Mouse (Mus musculus): Measurements from ENCODE around the gene Sema5a. TPM values are rescaled to one million over a fixed set of nuclear protein-coding genes. Genes with fewer than 3 reads are reported as not detected.

The Sema5a gene
- polyA plus RNA-seq, 1 experiment, result 6.4 TPM

DNA sequence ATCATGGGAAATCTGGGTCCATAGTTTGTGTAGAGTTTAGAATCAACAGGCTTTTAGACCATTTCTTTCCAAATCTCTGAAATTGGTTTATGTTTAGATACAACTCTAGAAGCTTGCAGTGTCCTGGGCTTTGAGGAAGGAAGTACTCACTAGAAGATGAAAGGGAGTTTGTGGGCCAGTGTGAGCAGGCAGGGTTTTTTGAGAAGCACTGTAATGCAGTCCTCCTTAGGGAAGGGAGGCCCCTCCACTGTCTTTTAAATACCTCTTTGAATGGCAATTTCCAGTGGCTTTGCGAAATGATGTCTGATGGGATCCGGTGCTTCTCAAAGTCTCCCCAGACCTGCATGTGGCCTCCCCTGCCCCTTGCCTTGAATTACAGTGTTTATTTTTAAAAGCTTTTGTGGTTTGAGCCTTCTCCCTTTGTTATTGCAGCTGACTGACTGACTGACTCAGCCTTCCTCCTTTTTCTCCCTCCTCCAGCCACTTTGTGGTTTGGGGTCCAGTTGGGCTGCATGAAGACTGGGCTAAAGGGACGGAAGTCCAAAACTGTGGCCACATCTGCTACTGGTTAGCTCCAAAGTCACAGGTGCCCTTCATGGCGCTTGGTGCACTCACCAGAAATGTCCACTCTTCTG lies 83.9 kb downstream of the Sema5a start:
- Histone ChIP-seq H3K79me3 (ENCODE audit: low read depth) (peaks cover 2% of the 10 kb centered on the region), H3K36me3 (ENCODE audit: control insufficient read depth, insufficient read depth) (no peaks in the 10 kb centered on the region), H3K4me3 (ENCODE audit: insufficient read depth, poor library complexity, severe bottlenecking) (no peak overlapping the region), H3K27me3 (ENCODE audit: control insufficient read depth, insufficient read depth, insufficient read length) (no peaks in the 10 kb centered on the region), H3ac (ENCODE audit: control insufficient read depth, insufficient read length, low read depth) (no peak overlapping the region), H3K79me2 (ENCODE audit: control insufficient read depth, insufficient read depth) (peaks cover 42% of the 10 kb centered on the region)
- no peak for TF ChIP-seq CTCF (IDR thresholded peaks at IDR 0.05; ENCODE audit: control insufficient read depth, insufficient read depth, insufficient read length)
- TF ChIP-seq MAX (IDR thresholded peaks at IDR 0.05), result peak; percentile 74
- TF ChIP-seq FOSL1 (IDR thresholded peaks at IDR 0.05; ENCODE audit: insufficient read depth, low read length, poor library complexity, severe bottlenecking), result peak; percentile 96
- peak; percentile 75 for TF ChIP-seq CEBPB (IDR thresholded peaks at IDR 0.05; ENCODE audit: low read depth)
- no peak for TF ChIP-seq USF1 (IDR thresholded peaks at IDR 0.05; ENCODE audit: low read depth)
- TF ChIP-seq MYOD1 (IDR thresholded peaks at IDR 0.05; ENCODE audit: control insufficient read depth, insufficient read length, low read depth), result peak; percentile 100
- TF ChIP-seq MYOG (IDR thresholded peaks at IDR 0.05; ENCODE audit: control insufficient read depth, extremely low read depth, insufficient read length), result no peak

DNA sequence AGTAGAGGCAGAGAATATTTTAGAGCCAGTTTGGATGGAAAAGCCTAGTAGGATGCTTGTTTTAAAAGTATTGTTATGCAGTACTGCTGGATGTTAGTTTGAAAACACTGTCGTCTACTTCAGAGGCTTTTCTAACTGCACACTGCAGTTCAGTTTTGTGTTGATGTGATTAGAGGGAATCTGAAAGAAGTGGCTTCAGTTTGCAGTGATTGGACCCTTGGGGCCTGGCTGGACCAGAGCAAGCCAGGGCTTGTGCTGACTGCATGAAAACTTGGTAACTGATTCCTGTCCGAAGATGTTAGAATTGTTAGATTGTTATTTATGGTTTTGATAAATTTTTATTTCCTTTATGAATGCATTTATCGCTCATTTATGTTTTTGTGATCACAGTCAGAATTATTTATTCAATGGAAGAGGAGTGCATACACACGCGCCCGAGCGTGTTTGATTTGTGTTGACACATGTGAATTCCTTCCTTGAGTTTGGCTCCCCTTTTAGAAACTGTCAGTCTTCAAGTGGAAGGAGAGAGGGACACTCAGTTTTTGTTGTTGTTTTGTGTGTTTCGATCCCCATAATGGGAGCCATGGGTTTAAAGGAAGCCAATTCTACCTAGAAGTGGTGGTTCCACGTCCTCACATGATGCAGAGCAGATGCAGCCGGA lies 85.2 kb downstream of the Sema5a start:
- Histone ChIP-seq H3K36me3 (ENCODE audit: control insufficient read depth, insufficient read depth) (no peaks in the 10 kb centered on the region), H3K4me3 (ENCODE audit: insufficient read depth, poor library complexity, severe bottlenecking) (no peak overlapping the region), H3K79me3 (ENCODE audit: low read depth) (peaks cover 2% of the 10 kb centered on the region), H3K79me2 (ENCODE audit: control insufficient read depth, insufficient read depth) (peaks cover 42% of the 10 kb centered on the region), H3ac (ENCODE audit: control insufficient read depth, insufficient read length, low read depth) (no peak overlapping the region), H3K27me3 (ENCODE audit: control insufficient read depth, insufficient read depth, insufficient read length) (no peaks in the 10 kb centered on the region)
- TF ChIP-seq CTCF (IDR thresholded peaks at IDR 0.05; ENCODE audit: control insufficient read depth, insufficient read depth, insufficient read length), result no peak
- no peak for TF ChIP-seq CEBPB (IDR thresholded peaks at IDR 0.05; ENCODE audit: low read depth)
- no peak for TF ChIP-seq MYOG (IDR thresholded peaks at IDR 0.05; ENCODE audit: control insufficient read depth, extremely low read depth, insufficient read length)
- TF ChIP-seq FOSL1 (IDR thresholded peaks at IDR 0.05; ENCODE audit: insufficient read depth, low read length, poor library complexity, severe bottlenecking), result no peak
- TF ChIP-seq USF1 (IDR thresholded peaks at IDR 0.05; ENCODE audit: low read depth), result no peak
- no peak for TF ChIP-seq MAX (IDR thresholded peaks at IDR 0.05)
- TF ChIP-seq MYOD1 (IDR thresholded peaks at IDR 0.05; ENCODE audit: control insufficient read depth, insufficient read length, low read depth), result no peak

DNA sequence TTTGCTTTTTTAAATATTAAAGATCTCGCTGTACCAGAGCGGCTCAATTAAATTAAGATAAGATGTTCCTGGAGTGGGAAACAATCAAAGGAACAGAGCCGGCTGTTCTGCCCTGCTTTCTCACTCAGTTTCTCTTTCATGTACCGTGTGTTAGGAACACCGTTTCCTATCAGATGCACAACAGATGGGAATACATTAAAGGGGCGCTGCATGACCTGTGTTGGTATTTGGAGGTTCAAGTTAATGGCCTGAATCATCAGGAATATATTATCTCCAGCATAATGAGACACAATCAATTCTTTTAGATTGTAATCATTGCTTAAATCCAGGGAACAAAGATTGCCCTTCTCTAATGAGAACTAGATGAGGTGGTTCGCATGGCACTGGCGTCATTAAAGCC lies 85.8 kb downstream of the Sema5a start:
- H3K27me3 ChIP-seq (ENCODE audit: control insufficient read depth, insufficient read depth, insufficient read length), result no peaks in the 10 kb centered on the region
- H3K79me2 ChIP-seq (ENCODE audit: control insufficient read depth, insufficient read depth), result peaks cover 42% of the 10 kb centered on the region
- H3K79me3 ChIP-seq (ENCODE audit: low read depth), result peaks cover 2% of the 10 kb centered on the region
- no peak overlapping the region for H3ac ChIP-seq (ENCODE audit: control insufficient read depth, insufficient read length, low read depth)
- no peak overlapping the region for H3K4me3 ChIP-seq (ENCODE audit: insufficient read depth, poor library complexity, severe bottlenecking)
- H3K36me3 ChIP-seq (ENCODE audit: control insufficient read depth, insufficient read depth), result no peaks in the 10 kb centered on the region
- TF ChIP-seq MYOD1 (IDR thresholded peaks at IDR 0.05; ENCODE audit: control insufficient read depth, insufficient read length, low read depth) (no peak), CTCF (IDR thresholded peaks at IDR 0.05; ENCODE audit: control insufficient read depth, insufficient read depth, insufficient read length) (no peak), CEBPB (IDR thresholded peaks at IDR 0.05; ENCODE audit: low read depth) (no peak), USF1 (IDR thresholded peaks at IDR 0.05; ENCODE audit: low read depth) (no peak), MAX (IDR thresholded peaks at IDR 0.05) (no peak), FOSL1 (IDR thresholded peaks at IDR 0.05; ENCODE audit: insufficient read depth, low read length, poor library complexity, severe bottlenecking) (no peak), MYOG (IDR thresholded peaks at IDR 0.05; ENCODE audit: control insufficient read depth, extremely low read depth, insufficient read length) (no peak)

DNA sequence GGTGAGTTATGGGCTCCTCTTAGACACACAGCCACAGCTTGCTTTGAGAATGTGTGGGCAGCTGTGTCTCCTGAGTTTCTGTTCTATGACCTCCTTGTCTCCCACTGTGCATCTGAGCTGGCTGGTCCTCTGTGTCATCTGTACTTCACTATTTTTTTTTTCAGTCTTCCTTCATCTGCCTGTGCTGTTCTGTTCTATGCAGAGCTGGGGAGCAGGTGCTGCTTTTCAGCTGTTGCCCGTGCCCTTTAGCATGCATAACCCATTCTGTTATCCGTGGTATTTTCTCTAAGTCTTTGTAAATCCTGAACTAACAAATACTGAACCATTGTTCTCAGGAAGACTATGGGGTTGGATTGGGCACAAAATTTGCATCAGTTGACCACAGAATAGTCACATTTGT lies 86.4 kb downstream of the Sema5a start:
- H3K4me3 ChIP-seq (ENCODE audit: insufficient read depth, poor library complexity, severe bottlenecking), result no peak overlapping the region
- peaks cover 42% of the 10 kb centered on the region for H3K79me2 ChIP-seq (ENCODE audit: control insufficient read depth, insufficient read depth)
- TF ChIP-seq FOSL1 (IDR thresholded peaks at IDR 0.05; ENCODE audit: insufficient read depth, low read length, poor library complexity, severe bottlenecking) (no peak), MYOG (IDR thresholded peaks at IDR 0.05; ENCODE audit: control insufficient read depth, extremely low read depth, insufficient read length) (no peak), CEBPB (IDR thresholded peaks at IDR 0.05; ENCODE audit: low read depth) (no peak), MAX (IDR thresholded peaks at IDR 0.05) (no peak), MYOD1 (IDR thresholded peaks at IDR 0.05; ENCODE audit: control insufficient read depth, insufficient read length, low read depth) (no peak), USF1 (IDR thresholded peaks at IDR 0.05; ENCODE audit: low read depth) (no peak), CTCF (IDR thresholded peaks at IDR 0.05; ENCODE audit: control insufficient read depth, insufficient read depth, insufficient read length) (no peak)
- H3K79me3 ChIP-seq (ENCODE audit: low read depth), result peaks cover 2% of the 10 kb centered on the region
- H3ac ChIP-seq (ENCODE audit: control insufficient read depth, insufficient read length, low read depth), result no peak overlapping the region
- no peaks in the 10 kb centered on the region for H3K27me3 ChIP-seq (ENCODE audit: control insufficient read depth, insufficient read depth, insufficient read length)
- no peaks in the 10 kb centered on the region for H3K36me3 ChIP-seq (ENCODE audit: control insufficient read depth, insufficient read depth)

DNA sequence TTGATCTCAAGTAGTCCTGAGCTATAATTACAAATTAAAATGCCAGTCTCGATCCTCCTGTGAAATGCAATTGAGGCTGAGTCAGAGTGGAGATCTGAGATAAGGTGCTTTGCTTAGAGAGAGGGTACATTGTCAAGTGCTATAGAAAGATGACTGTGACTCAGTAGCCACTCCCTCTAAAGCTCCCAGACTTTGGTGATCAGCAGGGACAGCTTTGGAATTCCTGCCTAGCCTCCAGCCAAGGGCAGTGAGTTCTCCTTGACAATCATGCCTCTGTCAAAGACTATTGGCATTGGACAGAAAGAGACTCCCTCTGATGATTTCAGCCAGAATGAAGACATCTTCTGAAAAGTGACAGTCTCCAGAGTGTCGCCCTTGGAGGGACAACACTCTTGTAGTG lies 88.8 kb downstream of the Sema5a start:
- no peak for TF ChIP-seq CTCF (IDR thresholded peaks at IDR 0.05; ENCODE audit: control insufficient read depth, insufficient read depth, insufficient read length)
- no peak for TF ChIP-seq MYOG (IDR thresholded peaks at IDR 0.05; ENCODE audit: control insufficient read depth, extremely low read depth, insufficient read length)
- TF ChIP-seq CEBPB (IDR thresholded peaks at IDR 0.05; ENCODE audit: low read depth), result no peak
- TF ChIP-seq MYOD1 (IDR thresholded peaks at IDR 0.05; ENCODE audit: control insufficient read depth, insufficient read length, low read depth), result peak; percentile 53
- TF ChIP-seq FOSL1 (IDR thresholded peaks at IDR 0.05; ENCODE audit: insufficient read depth, low read length, poor library complexity, severe bottlenecking), result peak; percentile 39
- TF ChIP-seq USF1 (IDR thresholded peaks at IDR 0.05; ENCODE audit: low read depth), result no peak
- TF ChIP-seq MAX (IDR thresholded peaks at IDR 0.05), result no peak
- peaks cover 25% of the 10 kb centered on the region for H3K79me2 ChIP-seq (ENCODE audit: control insufficient read depth, insufficient read depth)
- no peaks in the 10 kb centered on the region for H3K36me3 ChIP-seq (ENCODE audit: control insufficient read depth, insufficient read depth)
- H3K4me3 ChIP-seq (ENCODE audit: insufficient read depth, poor library complexity, severe bottlenecking), result no peak overlapping the region
- no peak overlapping the region for H3ac ChIP-seq (ENCODE audit: control insufficient read depth, insufficient read length, low read depth)
- peaks cover 1% of the 10 kb centered on the region for H3K79me3 ChIP-seq (ENCODE audit: low read depth)
- H3K27me3 ChIP-seq (ENCODE audit: control insufficient read depth, insufficient read depth, insufficient read length), result no peaks in the 10 kb centered on the region
